Mouse (Mus musculus) c-Kit-positive CD71-negative TER-119-negative erythroid progenitor cells, embryonic 14.5 days (primary cell): Measurements from ENCODE around the gene Gm10382.

ENCODE experiments used
- DNase-seq: peaks from one replicate; pipeline ENCODE4 v3.0.0-alpha.2; 2013; ENCODE audit warnings: low read depth

Gene Gm10382

GRCm38 (mm10) chr5:125389131-125389578, at the start of gene Gm10382:
TSS of gene Gm10382 (plus strand) at chr5:125389322.
- DNase-seq: peak; percentile 78

GRCm38 (mm10) chr5:125339851-125340531, 49.1 kb upstream of the Gm10382 start:
- no peak for DNase-seq

GRCm38 (mm10) chr5:125340547-125341262, 48.4 kb upstream of the Gm10382 start, which contains the start of gene Scarb1:
TSS of gene Scarb1 (minus strand) at chr5:125341094.
- DNase-seq: peak; percentile 72

GRCm38 (mm10) chr5:125341459-125342090, 47.5 kb upstream of the Gm10382 start:
- no peak for DNase-seq

GRCm38 (mm10) chr5:125344296-125344695, 44.8 kb upstream of the Gm10382 start:
- no peak for DNase-seq

GRCm38 (mm10) chr5:125348067-125348466, 41.1 kb upstream of the Gm10382 start:
- no peak for DNase-seq

GRCm38 (mm10) chr5:125348487-125348886, 40.6 kb upstream of the Gm10382 start:
- DNase-seq: peak; percentile 66

- DNase-seq: no peak
Measured at GRCm38 (mm10) chr5:125349391-125349790, 39.7 kb upstream of the Gm10382 start.

GRCm38 (mm10) chr5:125351057-125351456, 38.1 kb upstream of the Gm10382 start:
- no peak for DNase-seq

GRCm38 (mm10) chr5:125351939-125352338, 37.2 kb upstream of the Gm10382 start:
- DNase-seq: no peak

- DNase-seq: no peak
Measured at GRCm38 (mm10) chr5:125352781-125353294, 36.3 kb upstream of the Gm10382 start.

GRCm38 (mm10) chr5:125354885-125355492, 34.1 kb upstream of the Gm10382 start:
- no peak for DNase-seq

- DNase-seq: no peak
Measured at GRCm38 (mm10) chr5:125355650-125356049, 33.5 kb upstream of the Gm10382 start.

- DNase-seq: no peak
Measured at GRCm38 (mm10) chr5:125357543-125358269, 31.4 kb upstream of the Gm10382 start.

GRCm38 (mm10) chr5:125358270-125358608, 30.9 kb upstream of the Gm10382 start:
- DNase-seq: no peak

- DNase-seq: no peak
Measured at GRCm38 (mm10) chr5:125360566-125360965, 28.6 kb upstream of the Gm10382 start.

- no peak for DNase-seq
Measured at GRCm38 (mm10) chr5:125360981-125361510, 28.1 kb upstream of the Gm10382 start.

GRCm38 (mm10) chr5:125363894-125364293, 25.2 kb upstream of the Gm10382 start:
- DNase-seq: no peak

GRCm38 (mm10) chr5:125364851-125365429, 24.2 kb upstream of the Gm10382 start:
- no peak for DNase-seq

GRCm38 (mm10) chr5:125368156-125368555, 21.0 kb upstream of the Gm10382 start:
- no peak for DNase-seq

- peak; percentile 63 for DNase-seq
Measured at GRCm38 (mm10) chr5:125368568-125368967, 20.6 kb upstream of the Gm10382 start.
